8 mouse cellular contexts compared by ENCODE assay signal in genomic region chr1:170868107-170868904, GRCm38 (mm10). TPM values are rescaled to one million over a fixed set of nuclear protein-coding genes. Genes with fewer than 3 reads are reported as not detected.
DNase-seq lines count a peak whose midpoint lies in the region; ATAC-seq lines count a peak whose summit lies in the region.

No protein-coding gene starts in this region.

- H3K9ac ChIP-seq in heart, embryonic 11.5 days (ENCODE audit: low read depth, low read length), result peak overlapping the region; percentile 89
- H3K9ac ChIP-seq in kidney, embryonic 15.5 days, result peak overlapping the region; percentile 68

- H3K4me3 ChIP-seq in erythroblast, embryonic 14.5 days (replicated peaks), result peak overlapping the region; percentile 78
- H3K4me3 ChIP-seq in heart, embryonic 11.5 days (ENCODE audit: low read depth, low read length), result peak overlapping the region; percentile 93
- peak overlapping the region; percentile 85 for H3K4me3 ChIP-seq in kidney, embryonic 15.5 days (replicated peaks)

- H3K36me3 ChIP-seq in erythroblast, embryonic 14.5 days (ENCODE audit: control insufficient read depth), result peaks cover 5% of the 10 kb centered on the region
- no peaks in the 10 kb centered on the region for H3K36me3 ChIP-seq in heart, embryonic 11.5 days (ENCODE audit: control insufficient read depth, insufficient read depth, low read length)
- peaks cover 14% of the 10 kb centered on the region for H3K36me3 ChIP-seq in kidney, embryonic 15.5 days

- no peaks in the 10 kb centered on the region for H3K27me3 ChIP-seq in erythroblast, embryonic 14.5 days (ENCODE audit: control insufficient read depth)
- no peaks in the 10 kb centered on the region for H3K27me3 ChIP-seq in heart, embryonic 11.5 days (ENCODE audit: control insufficient read depth, insufficient read depth, low read length)
- no peaks in the 10 kb centered on the region for H3K27me3 ChIP-seq in kidney, embryonic 15.5 days

- H3K4me2 ChIP-seq in heart, embryonic 11.5 days, result peak overlapping the region; percentile 80
- H3K4me2 ChIP-seq in kidney, embryonic 15.5 days, result peak overlapping the region; percentile 62

- ATAC-seq in heart, embryonic 11.5 days (replicated peaks; ENCODE audit: insufficient number of reproducible peaks, low FRiP score, low TSS enrichment), result peak; percentile 57
- ATAC-seq in kidney, embryonic 15.5 days (replicated peaks; ENCODE audit: low FRiP score), result peak; percentile 77

- DNase-seq in CD4-positive helper T cell, adult 2 months (ENCODE audit: low read depth, low spot score), result peak; percentile 64
- DNase-seq in brain, embryonic 18.5 days (ENCODE audit: low read depth, low spot score), result peak; percentile 78
- DNase-seq in liver, result peak; percentile 74
- peak; percentile 18 to 23 for DNase-seq in monocyte, adult 2 months (ENCODE audit: low read depth in 1 of 2, low spot score in 2 of 2)
- peak; percentile 51 to 70 for DNase-seq in spleen, postnatal 4 days (ENCODE audit: low spot score in 2 of 2)

- H3K27ac ChIP-seq in heart, embryonic 11.5 days (ENCODE audit: low read depth, low read length), result peak overlapping the region; percentile 80
- H3K27ac ChIP-seq in kidney, embryonic 15.5 days, result peak overlapping the region; percentile 77; the same call in 1 of the 2 replicates

- H3K4me1 ChIP-seq in erythroblast, embryonic 14.5 days (ENCODE audit: control insufficient read depth), result peaks cover 33% of the 10 kb centered on the region
- 0 out of 2 replicates have a peak, but pooled peaks cover 2% of the 10 kb centered on the region for H3K4me1 ChIP-seq in heart, embryonic 11.5 days (ENCODE audit: control insufficient read depth, insufficient read depth, low read length)
- peaks cover 7% of the 10 kb centered on the region for H3K4me1 ChIP-seq in kidney, embryonic 15.5 days

- under 1% methylated on average over 33 of the region's 33 CpGs for WGBS in heart, embryonic 11.5 days (ENCODE audit: insufficient replicate concordance)
- under 1% methylated on average over 33 of the region's 33 CpGs for WGBS in kidney, embryonic 15.5 days

- no peaks in the 10 kb centered on the region for H3K9me3 ChIP-seq in erythroblast, embryonic 14.5 days (ENCODE audit: control insufficient read depth, low read length)
- H3K9me3 ChIP-seq in heart, embryonic 11.5 days (replicated peaks; ENCODE audit: control insufficient read depth, low read length), result no peaks in the 10 kb centered on the region
- no peaks in the 10 kb centered on the region for H3K9me3 ChIP-seq in kidney, embryonic 15.5 days (replicated peaks)

RNA-seq across cellular contexts. Expression of gene Atf6, which starts 0.7 kb away (rescaled TPM):
- 0.21 and 0.22 TPM in 2 replicates for polyA plus RNA-seq in erythroblast, embryonic 14.5 days (2012)
- 13.7 and 17.0 TPM in 2 replicates for polyA plus RNA-seq in heart, embryonic 11.5 days (2014; fragmentation: Nextera tagmentation; extraction: Ambion mirVana)
- polyA plus RNA-seq in kidney, embryonic 15.5 days (2015; fragmentation: Nextera tagmentation; extraction: Ambion mirVana), result 9.1 and 9.2 TPM in 2 replicates

RNA-seq across cellular contexts. Expression of gene Gm26620, which starts 16.6 kb away (rescaled TPM):
- 0.28 and 0.80 TPM in 2 replicates for polyA plus RNA-seq in erythroblast, embryonic 14.5 days (2012)
- 0.38 and 0.66 TPM in 2 replicates for polyA plus RNA-seq in heart, embryonic 11.5 days (2014; fragmentation: Nextera tagmentation; extraction: Ambion mirVana)
- 0.22 and 0.31 TPM in 2 replicates for polyA plus RNA-seq in kidney, embryonic 15.5 days (2015; fragmentation: Nextera tagmentation; extraction: Ambion mirVana)

RNA-seq across cellular contexts. Expression of gene Dusp12, which starts 17.0 kb away (rescaled TPM):
- polyA plus RNA-seq in erythroblast, embryonic 14.5 days (2012), result 0.10 and 0.16 TPM in 2 replicates
- 25.6 and 28.0 TPM in 2 replicates for polyA plus RNA-seq in heart, embryonic 11.5 days (2014; fragmentation: Nextera tagmentation; extraction: Ambion mirVana)
- polyA plus RNA-seq in kidney, embryonic 15.5 days (2015; fragmentation: Nextera tagmentation; extraction: Ambion mirVana), result 35.0 and 39.7 TPM in 2 replicates

RNA-seq across cellular contexts. Expression of gene Fcrlb, which starts 44.4 kb away (rescaled TPM):
- polyA plus RNA-seq in erythroblast, embryonic 14.5 days (2012), result not detected in 2 replicates
- polyA plus RNA-seq in heart, embryonic 11.5 days (2014; fragmentation: Nextera tagmentation; extraction: Ambion mirVana), result not detected in 2 replicates
- polyA plus RNA-seq in kidney, embryonic 15.5 days (2015; fragmentation: Nextera tagmentation; extraction: Ambion mirVana), result 0.21 TPM in 1 of 2 replicates, not detected in the other

RNA-seq across cellular contexts. Expression of gene Fcrla, which starts 59.1 kb away (rescaled TPM):
- not detected in 2 replicates for polyA plus RNA-seq in erythroblast, embryonic 14.5 days (2012)
- 0.36 TPM in 1 of 2 replicates, not detected in the other for polyA plus RNA-seq in heart, embryonic 11.5 days (2014; fragmentation: Nextera tagmentation; extraction: Ambion mirVana)
- not detected in 2 replicates for polyA plus RNA-seq in kidney, embryonic 15.5 days (2015; fragmentation: Nextera tagmentation; extraction: Ambion mirVana)

Comparison
In these comparisons a context has a peak if more than half of its experiments do, and no peak if none do; other contexts are left out.
1. Peak in every context shown above with its lines: DNase-seq, ATAC-seq, H3K4me3 ChIP-seq and H3K27ac ChIP-seq.
2. DNase-seq: peak in every context shown above with its lines; median percentile 78 in brain, embryonic 18.5 days; 74 in liver; 64 in CD4-positive helper T cell, adult 2 months; 60 in spleen, postnatal 4 days; 20 in monocyte, adult 2 months.
3. RNA of gene Dusp12, which starts 17.0 kb away (polyA plus RNA-seq): 35.0 to 39.7 TPM in kidney, embryonic 15.5 days and 25.6 to 28.0 TPM in heart, embryonic 11.5 days; 0.10 to 0.16 TPM in erythroblast, embryonic 14.5 days; every median in the first group is over 10 times any median in the second.